Mouse (Mus musculus): ENCODE data around the gene Nap1l5.

DNA sequence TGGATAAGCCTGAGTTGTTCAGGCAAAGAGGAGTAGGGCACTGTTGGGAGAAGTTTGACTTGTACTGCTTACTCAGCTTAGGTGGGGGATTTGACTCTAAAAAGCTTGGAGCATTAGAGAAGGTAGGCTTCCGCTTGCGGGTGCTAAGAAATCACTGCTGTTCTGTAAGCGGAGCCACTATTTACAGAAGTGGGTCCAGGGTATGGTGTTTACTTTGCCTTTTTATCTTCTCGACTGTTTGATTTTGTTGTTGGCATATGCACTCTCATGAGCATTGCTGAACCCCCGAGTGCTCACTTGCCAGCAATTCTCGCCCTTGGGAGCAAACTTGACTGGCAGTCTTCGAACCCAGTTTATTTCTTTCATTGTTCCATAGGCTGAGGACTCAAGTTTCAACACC lies 6.3 kb downstream of the Nap1l5 start:
- TF ChIP-seq CTCF (IDR thresholded peaks at IDR 0.05; ENCODE audit: borderline replicate concordance, control insufficient read depth, extremely low read depth, insufficient read depth, low read length, poor library complexity): no peak
- TF ChIP-seq POLR2A (IDR thresholded peaks at IDR 0.05; ENCODE audit: control insufficient read depth, extremely low read depth, insufficient read depth, low read length, poor library complexity): no peak
